22 mouse cellular contexts compared by ENCODE assay signal in genomic region chr9:86762477-86763376, GRCm38 (mm10). TPM values are rescaled to one million over a fixed set of nuclear protein-coding genes. Genes with fewer than 3 reads are reported as not detected.
DNase-seq lines count a peak whose midpoint lies in the region; ATAC-seq and TF ChIP-seq lines count a peak whose summit lies in the region.
"Had no signal": no experiment of that assay in that cellular context is flagged by ENCODE, and none has a peak within 500 bp of the region (broad histone marks: within the 10 kb centered on the region; RNA-seq: fewer than 3 reads in every experiment).

No protein-coding gene starts in this region.

- no peaks in the 10 kb centered on the region for H3K36me3 ChIP-seq in lung, embryonic 14.5 days (ENCODE audit: insufficient read depth)
- H3K36me3 ChIP-seq in embryonic facial prominence, embryonic 11.5 days (replicated peaks; ENCODE audit: control insufficient read depth, insufficient read depth, low read depth, low read length): no peaks in the 10 kb centered on the region
- no peaks in the 10 kb centered on the region for H3K36me3 ChIP-seq in limb, embryonic 14.5 days (ENCODE audit: control insufficient read depth, insufficient read depth, low read length)
- H3K36me3 ChIP-seq in forebrain, embryonic 10.5 days (replicated peaks): no peaks in the 10 kb centered on the region
- H3K36me3 ChIP-seq: heart, embryonic 10.5 days; kidney, embryonic 15.5 days; midbrain, embryonic 12.5 days; stomach, embryonic 15.5 days had no signal

- no peak for TF ChIP-seq POLR2A in limb, embryonic 14.5 days (IDR thresholded peaks at IDR 0.05; ENCODE audit: borderline replicate concordance, extremely low read depth, insufficient read depth, insufficient read length)

- no peaks in the 10 kb centered on the region for H3K9me3 ChIP-seq in lung, embryonic 14.5 days (ENCODE audit: low read depth, low read length)
- H3K9me3 ChIP-seq in embryonic facial prominence, embryonic 11.5 days (replicated peaks; ENCODE audit: control insufficient read depth, low read length): no peaks in the 10 kb centered on the region
- no peaks in the 10 kb centered on the region for H3K9me3 ChIP-seq in limb, embryonic 14.5 days (ENCODE audit: control insufficient read depth, low read length)
- H3K9me3 ChIP-seq in forebrain, embryonic 10.5 days: no peaks in the 10 kb centered on the region
- H3K9me3 ChIP-seq: heart, embryonic 10.5 days; kidney, embryonic 15.5 days; midbrain, embryonic 12.5 days; stomach, embryonic 15.5 days had no signal

- H3K9ac ChIP-seq in lung, embryonic 14.5 days: no peak overlapping the region
- no peak overlapping the region for H3K9ac ChIP-seq in embryonic facial prominence, embryonic 11.5 days (replicated peaks; ENCODE audit: low read length)
- no peak overlapping the region for H3K9ac ChIP-seq in limb, embryonic 14.5 days (ENCODE audit: low read depth, low read length, severe bottlenecking)
- H3K9ac ChIP-seq: kidney, embryonic 15.5 days; midbrain, embryonic 12.5 days; stomach, embryonic 15.5 days had no signal

- no peaks in the 10 kb centered on the region for H3K27me3 ChIP-seq in lung, embryonic 14.5 days (ENCODE audit: insufficient read depth, low read length)
- H3K27me3 ChIP-seq in embryonic facial prominence, embryonic 11.5 days (ENCODE audit: control insufficient read depth, insufficient read depth, low read length): no peaks in the 10 kb centered on the region
- no peaks in the 10 kb centered on the region for H3K27me3 ChIP-seq in limb, embryonic 14.5 days (ENCODE audit: control insufficient read depth, insufficient read depth, low read length)
- no peaks in the 10 kb centered on the region for H3K27me3 ChIP-seq in forebrain, embryonic 10.5 days (ENCODE audit: poor library complexity, severe bottlenecking)
- H3K27me3 ChIP-seq: CH12.LX; kidney, embryonic 15.5 days; midbrain, embryonic 12.5 days; stomach, embryonic 15.5 days had no signal

- H3K27ac ChIP-seq in lung, embryonic 14.5 days (ENCODE audit: low read depth): no peak overlapping the region
- no peak overlapping the region for H3K27ac ChIP-seq in embryonic facial prominence, embryonic 11.5 days (replicated peaks; ENCODE audit: low read depth, low read length)
- H3K27ac ChIP-seq in limb, embryonic 14.5 days (replicated peaks; ENCODE audit: low read depth, low read length): no peak overlapping the region; the same call in 1 of the 2 replicates
- no peak overlapping the region for H3K27ac ChIP-seq in forebrain, embryonic 10.5 days
- H3K27ac ChIP-seq: heart, embryonic 10.5 days; kidney, embryonic 15.5 days; midbrain, embryonic 12.5 days; stomach, embryonic 15.5 days had no signal

- DNase-seq in frontal cortex, postnatal 25 days (ENCODE audit: low spot score in 2 of 2): no peak
- peak; percentile 16 for DNase-seq in lung, embryonic 14.5 days
- DNase-seq in lung, postnatal 25 days (ENCODE audit: low spot score): no peak
- peak; percentile 10 for DNase-seq in embryonic facial prominence, embryonic 11.5 days (ENCODE audit: low spot score)
- DNase-seq in limb, embryonic 14.5 days (ENCODE audit: low spot score): peak; percentile 23
- DNase-seq in kidney, postnatal 25 days: no peak
- no peak for DNase-seq in forebrain, embryonic 10.5 days (ENCODE audit: extremely low spot score, low spot score)
- DNase-seq: adrenal gland, postnatal 25 days; cerebellum, adult 9-11 months; gastrocnemius, postnatal 25 days; heart, postnatal 14 days; lung, adult 18-20 months; lung, postnatal 4 days; thymus, adult 2 months had no signal

- peak; percentile 60 for ATAC-seq in frontal cortex, adult (ENCODE audit: low TSS enrichment)
- ATAC-seq in lung, embryonic 14.5 days (ENCODE audit: insufficient read depth): 0 out of 2 replicates have a peak, but pooled peaks have one; percentile 42
- ATAC-seq in embryonic facial prominence, embryonic 11.5 days (replicated peaks; ENCODE audit: insufficient number of reproducible peaks, low FRiP score, low TSS enrichment, low read depth): no peak
- ATAC-seq in limb, embryonic 14.5 days (ENCODE audit: low FRiP score, low read depth): peak; percentile 70

- no peak overlapping the region for H3K4me3 ChIP-seq in lung, embryonic 14.5 days (ENCODE audit: low read depth, low read length)
- no peak overlapping the region for H3K4me3 ChIP-seq in embryonic facial prominence, embryonic 11.5 days (ENCODE audit: low read depth, low read length)
- H3K4me3 ChIP-seq in limb, embryonic 14.5 days (replicated peaks; ENCODE audit: low read length): no peak overlapping the region
- H3K4me3 ChIP-seq in forebrain, embryonic 10.5 days: no peak overlapping the region
- H3K4me3 ChIP-seq: heart, embryonic 10.5 days; kidney, embryonic 15.5 days; midbrain, embryonic 12.5 days; myocyte; stomach, embryonic 15.5 days had no signal

- no peaks in the 10 kb centered on the region for H3K4me1 ChIP-seq in lung, embryonic 14.5 days (ENCODE audit: insufficient read depth)
- no peaks in the 10 kb centered on the region for H3K4me1 ChIP-seq in embryonic facial prominence, embryonic 11.5 days (ENCODE audit: control insufficient read depth, insufficient read depth, low read length)
- H3K4me1 ChIP-seq in limb, embryonic 14.5 days (ENCODE audit: control insufficient read depth, insufficient read depth, low read length): peaks cover 8% of the 10 kb centered on the region; the same call in 1 of the 2 replicates
- H3K4me1 ChIP-seq in forebrain, embryonic 10.5 days: peaks cover 4% of the 10 kb centered on the region; the same call in 1 of the 2 replicates
- H3K4me1 ChIP-seq: kidney, embryonic 15.5 days; midbrain, embryonic 12.5 days; stomach, embryonic 15.5 days had no signal

- H3K4me2 ChIP-seq in lung, embryonic 14.5 days: no peak overlapping the region
- no peak overlapping the region for H3K4me2 ChIP-seq in embryonic facial prominence, embryonic 11.5 days (ENCODE audit: low read depth, low read length)
- H3K4me2 ChIP-seq in limb, embryonic 14.5 days (replicated peaks; ENCODE audit: low read depth, low read length, severe bottlenecking): no peak overlapping the region
- H3K4me2 ChIP-seq: kidney, embryonic 15.5 days; midbrain, embryonic 12.5 days; stomach, embryonic 15.5 days had no signal

- WGBS in lung, embryonic 14.5 days: 28% methylated on average over 8 of the region's 8 CpGs
- WGBS in embryonic facial prominence, embryonic 11.5 days: 47% methylated on average over 8 of the region's 8 CpGs
- WGBS in limb, embryonic 14.5 days: 26% methylated on average over 8 of the region's 8 CpGs
- WGBS in forebrain, embryonic 10.5 days: 66% methylated on average over 8 of the region's 8 CpGs

- no peak for TF ChIP-seq CTCF in lung, embryonic 14.5 days (IDR thresholded peaks at IDR 0.05; ENCODE audit: low read depth)

RNA-seq across cellular contexts. Expression of gene Prss35, which starts 19.3 kb away (rescaled TPM):
- polyA plus RNA-seq in lung, embryonic 14.5 days (2014; fragmentation: Nextera tagmentation; extraction: Ambion mirVana): 42.5 and 46.1 TPM in 2 replicates
- 5.4 and 6.1 TPM in 2 replicates for polyA plus RNA-seq in embryonic facial prominence, embryonic 11.5 days (2014; fragmentation: Nextera tagmentation; extraction: Ambion mirVana)
- 54.8 and 55.6 TPM in 2 replicates for polyA plus RNA-seq in limb, embryonic 14.5 days (2012; rRNA removed)
- polyA plus RNA-seq in limb, embryonic 14.5 days (2014; fragmentation: Nextera tagmentation; extraction: Ambion mirVana): 75.5 and 80.8 TPM in 2 replicates
- 1.4 and 1.8 TPM in 2 replicates for polyA plus RNA-seq in forebrain, embryonic 10.5 days (2016; fragmentation: Nextera tagmentation; extraction: Ambion mirVana)
- polyA plus RNA-seq: liver, adult 2 months had no signal

Comparison
In these comparisons a context has a peak if more than half of its experiments do, and no peak if none do; other contexts are left out.
1. DNase-seq: peak in lung, embryonic 14.5 days (single experiment), embryonic facial prominence, embryonic 11.5 days (single experiment) and limb, embryonic 14.5 days (single experiment); none in frontal cortex, postnatal 25 days (0 of 2), lung, postnatal 25 days (single experiment), kidney, postnatal 25 days (0 of 2) and forebrain, embryonic 10.5 days (single experiment).